Mouse (Mus musculus) CH12.LX (cell line): ENCODE measurements around the gene Gm6096. TPM values are rescaled to one million over a fixed set of nuclear protein-coding genes. Genes with fewer than 3 reads are reported as not detected.

Experiments used
- DNase-seq: peaks from one replicate; pipeline ENCODE4 v3.0.0-alpha.2; 2013; ENCODE audit errors: extremely low read depth
- H3K27ac ChIP-seq: 2 replicates; pipeline ENCODE4 v1.5.1; 2012; ENCODE audit warnings: low read depth, mild to moderate bottlenecking, control low read depth, moderate library complexity; ENCODE audit not compliant: insufficient read depth
- H3K27me3 ChIP-seq: replicated peaks from 2 replicates; pipeline ENCODE3; 2012; ENCODE audit warnings: inconsistent platforms
- H3K36me3 ChIP-seq, 2 experiments: replicated peaks in 1 of 2; 2 replicates each; pipeline versions ENCODE3 to v1.6.1; 2012; ENCODE audit warnings: inconsistent platforms in 1 of 2, low read length in 1 of 2, mild to moderate bottlenecking in 1 of 2, mixed read lengths in 1 of 2, moderate library complexity in 1 of 2; ENCODE audit not compliant: control insufficient read depth in 1 of 2, insufficient read depth in 1 of 2
- H3K4me1 ChIP-seq, 2 experiments: 2 replicates each; pipeline ENCODE4 v1.6.1; 2012; ENCODE audit warnings: inconsistent platforms in 1 of 2, moderate library complexity in 1 of 2; ENCODE audit not compliant: insufficient read depth in 2 of 2, control insufficient read depth in 1 of 2
- H3K4me2 ChIP-seq: 2 replicates; pipeline ENCODE4 v1.6.1; 2012; ENCODE audit warnings: low read depth, mild to moderate bottlenecking, control low read depth; ENCODE audit not compliant: poor library complexity, insufficient read depth, severe bottlenecking
- H3K4me3 ChIP-seq, 3 experiments: fragments of 150-350 bp in 1 of 3; sonication (generic) in 1 of 3; replicated peaks in 1 of 3; 2 replicates each; pipeline versions ENCODE3 to v1.5.1; 2011 to 2012; ENCODE audit warnings: low read depth in 2 of 3, low read length in 2 of 3, mild to moderate bottlenecking in 2 of 3, moderate library complexity in 2 of 3, control low read depth in 1 of 3, improper control_type of control experiment in 1 of 3, inconsistent platforms in 1 of 3, mixed read lengths in 1 of 3; ENCODE audit not compliant: poor library complexity in 1 of 3
- H3K79me2 ChIP-seq: replicated peaks from 2 replicates; pipeline ENCODE4 v1.6.1; 2012; ENCODE audit warnings: mild to moderate bottlenecking, moderate library complexity; ENCODE audit not compliant: control insufficient read depth, poor library complexity, insufficient read depth, severe bottlenecking; ENCODE audit errors: extremely low read depth
- H3K9ac ChIP-seq: 2 replicates; pipeline ENCODE4 v1.6.1; 2012; ENCODE audit warnings: low read depth, mild to moderate bottlenecking, control low read depth, moderate library complexity; ENCODE audit not compliant: insufficient read depth
- H3K9me3 ChIP-seq: replicated peaks from 2 replicates; pipeline ENCODE3; 2012; ENCODE audit warnings: low read length, inconsistent platforms, mixed read lengths
- BHLHE40 ChIP-seq: IDR thresholded peaks from 2 replicates; pipeline ENCODE4 v1.6.1; 2011; ENCODE audit warnings: mild to moderate bottlenecking, low read depth, low read length, improper control_type of control experiment
- CHD2 ChIP-seq: IDR thresholded peaks from 2 replicates; pipeline ENCODE4 v1.6.1; 2011; ENCODE audit warnings: low read length, improper control_type of control experiment
- ELF1 ChIP-seq: IDR thresholded peaks from 2 replicates; pipeline ENCODE4 v1.6.1; 2014; ENCODE audit warnings: low read depth, mild to moderate bottlenecking, inconsistent platforms, low read length, improper control_type of control experiment
- ETS1 ChIP-seq: conservative IDR thresholded peaks from 2 replicates; pipeline ENCODE4 v1.6.1; 2012; ENCODE audit warnings: low read depth, mild to moderate bottlenecking, inconsistent platforms, low read length, improper control_type of control experiment, moderate library complexity
- GABPA ChIP-seq: IDR thresholded peaks from 2 replicates; pipeline ENCODE4 v1.6.1; 2012; ENCODE audit warnings: low read depth, low read length, improper control_type of control experiment, inconsistent platforms; ENCODE audit not compliant: insufficient replicate concordance
- IRF4 ChIP-seq: IDR thresholded peaks from 2 replicates; pipeline ENCODE4 v1.6.1; 2014; ENCODE audit warnings: low read depth, mild to moderate bottlenecking, inconsistent platforms, low read length, improper control_type of control experiment
- MAFK ChIP-seq: IDR thresholded peaks from 2 replicates; pipeline ENCODE4 v1.6.1; 2011; ENCODE audit warnings: low read length, improper control_type of control experiment; ENCODE audit not compliant: insufficient replicate concordance
- MAX ChIP-seq: IDR thresholded peaks from 2 replicates; pipeline ENCODE4 v1.6.1; 2011; ENCODE audit warnings: low read length, improper control_type of control experiment
- MAZ ChIP-seq: IDR thresholded peaks from 2 replicates; pipeline ENCODE4 v1.6.1; 2012; ENCODE audit warnings: low read depth, mild to moderate bottlenecking, inconsistent platforms, low read length, improper control_type of control experiment, moderate library complexity
- POLR2A ChIP-seq: IDR thresholded peaks from 2 replicates; pipeline ENCODE4 v1.6.1; 2011; ENCODE audit warnings: low read depth, mild to moderate bottlenecking, improper control_type of control experiment, low read length
- POLR2AphosphoS2 ChIP-seq: IDR thresholded peaks from 2 replicates; pipeline ENCODE4 v1.6.1; 2011; ENCODE audit warnings: low read depth, low read length, improper control_type of control experiment
- SIN3A ChIP-seq: IDR thresholded peaks from 2 replicates; pipeline ENCODE4 v1.6.1; 2012; ENCODE audit warnings: low read length, improper control_type of control experiment, inconsistent platforms
- SMC3 ChIP-seq: IDR thresholded peaks from 2 replicates; pipeline ENCODE4 v1.6.1; 2011; ENCODE audit warnings: low read depth, low read length, improper control_type of control experiment
- TBP ChIP-seq: conservative IDR thresholded peaks from 2 replicates; pipeline ENCODE4 v1.6.1; 2011; ENCODE audit warnings: low read depth, low read length, improper control_type of control experiment
- USF2 ChIP-seq: conservative IDR thresholded peaks from 2 replicates; pipeline ENCODE4 v1.6.1; 2011; ENCODE audit warnings: low read depth, low read length, improper control_type of control experiment
- ZC3H11A ChIP-seq: IDR thresholded peaks from 2 replicates; pipeline ENCODE4 v1.6.1; 2012; ENCODE audit warnings: low read depth, mild to moderate bottlenecking, inconsistent platforms, low read length, improper control_type of control experiment
- ZMIZ1 ChIP-seq: IDR thresholded peaks from 2 replicates; pipeline ENCODE4 v1.6.1; 2012; ENCODE audit warnings: low read depth, mild to moderate bottlenecking, inconsistent platforms, low read length, improper control_type of control experiment
- ZNF384 ChIP-seq: IDR thresholded peaks from 2 replicates; pipeline ENCODE4 v1.6.1; 2012; ENCODE audit warnings: low read depth, low read length, improper control_type of control experiment, inconsistent platforms
- dilution Hi-C: fragments of 300-500 bp; cut with MboI; formaldehyde crosslinking; loops from 2 replicates; pipeline ENCODE4 v1.14.3; 2020; ENCODE audit warnings: low sequenced_read_pairs; ENCODE audit not compliant: extremely low pct_unique_long_range_greater_than_20kb, extremely low pct_ligation_motif_present
- in situ Hi-C: fragments of 300-500 bp; cut with MboI; formaldehyde crosslinking; loops from 3 replicates; pipeline ENCODE4 v1.14.3; 2019; ENCODE audit warnings: low sequenced_read_pairs, low pct_ligation_motif_present, low pct_unique_long_range_greater_than_20kb, mixed read lengths
- polyA plus RNA-seq: library from polyadenylated mRNA; unstranded; fragments of >175 nt; gene quantifications from 2 replicates; pipeline ENCODE4 v1.2.1, GENCODE M21; 2012; ENCODE audit warnings: low read depth; ENCODE audit not compliant: insufficient read length
- total RNA-seq, 2 experiments: library from RNA; depleted of rRNA; stranded (reverse); fragments of 300-350 nt in 1 of 2; fragments of >200 nt in 1 of 2; gene quantifications; 2 replicates each; pipeline ENCODE4 v1.2.3; 2012 to 2014

Gm6096 gene
- total and polyA plus RNA-seq, 3 experiments = not detected

GRCm38 (mm10) chr7:34234610-34235561 lies 16.0 kb upstream of the Gm6096 start:
- Histone ChIP-seq H3K9ac (peak overlapping the region; percentile 82), H3K27ac (peak overlapping the region; percentile 30), H3K79me2 (peaks cover under 1% of the 10 kb centered on the region; the same call in 1 of the 2 replicates), H3K4me3 (peak overlapping the region; percentile 55 to 93 (median 75)), H3K36me3 (peaks cover 22 to 38% of the 10 kb centered on the region in 2 experiments), H3K27me3 (no peaks in the 10 kb centered on the region), H3K4me1 (peaks cover 0 to 37% of the 10 kb centered on the region in 2 experiments; a peak in 2 of 4 replicates), H3K9me3 (no peaks in the 10 kb centered on the region), H3K4me2 (peak overlapping the region; percentile 66)
- in situ Hi-C loops = loop anchor here (5.0 kb wide), 1 partner anchor 68 kb away; the partner anchor contains the start of gene Uba2
- TF ChIP-seq SIN3A = no peak; the same call in 1 of the 2 replicates
- TF ChIP-seq ETS1 = 0 out of 2 replicates have a peak, but pooled peaks have one; percentile 8
- TF ChIP-seq ZNF384 = no peak
- peak; percentile 2; the same call in 1 of the 2 replicates for TF ChIP-seq TBP
- TF ChIP-seq CHD2 = 0 out of 2 replicates have a peak, but pooled peaks have one; percentile 51
- no peak for TF ChIP-seq MAFK
- dilution Hi-C loops = no loop called here
- DNase-seq = peak; percentile 31

- no peak overlapping the region for H3K27ac ChIP-seq
- in situ Hi-C loops = no loop called here
- peaks cover 22 to 44% of the 10 kb centered on the region in 2 experiments for H3K36me3 ChIP-seq
- H3K9me3 ChIP-seq = no peaks in the 10 kb centered on the region
- TF ChIP-seq USF2 = no peak
- no peak for TF ChIP-seq BHLHE40
- no peak for TF ChIP-seq ELF1
- no peak for TF ChIP-seq SMC3
- no peak for TF ChIP-seq IRF4
- no peak for TF ChIP-seq MAX
- TF ChIP-seq POLR2A = no peak
- no peak for TF ChIP-seq ZC3H11A
- no peak for TF ChIP-seq MAFK
- TF ChIP-seq MAZ = no peak
- no peak for TF ChIP-seq POLR2AphosphoS2
- no peak for TF ChIP-seq ZMIZ1
- TF ChIP-seq GABPA = no peak
- DNase-seq = no peak
- no peaks in the 10 kb centered on the region; the same call in 1 of the 2 replicates for H3K79me2 ChIP-seq
- H3K9ac ChIP-seq = no peak overlapping the region
- H3K4me2 ChIP-seq = no peak overlapping the region
- dilution Hi-C loops = no loop called here
- H3K4me1 ChIP-seq = peaks cover 0 to 36% of the 10 kb centered on the region in 2 experiments; a peak in 2 of 4 replicates
- H3K4me3 ChIP-seq = no peak overlapping the region
- H3K27me3 ChIP-seq = no peaks in the 10 kb centered on the region
These were observed 15.2 kb upstream of the Gm6096 start for GRCm38 (mm10) chr7:34235602-34236001.
